Mouse (Mus musculus): ENCODE data around the gene Susd3. TPM values are rescaled to one million over a fixed set of nuclear protein-coding genes. Genes with fewer than 3 reads are reported as not detected.
A peak's percentile ranks its signal among the peaks of the same experiment; 100 is the strongest.

Gene Susd3
- polyA plus RNA-seq, 1 experiment from 2014 or later, result 0.32 TPM

- Histone ChIP-seq H3K36me3 (ENCODE audit: control insufficient read depth, insufficient read depth, low read length) (no peaks in the 10 kb centered on the region), H3K27ac (replicated peaks; ENCODE audit: low read depth, low read length) (no peak overlapping the region), H3K27me3 (ENCODE audit: control insufficient read depth, insufficient read depth, low read length) (peaks cover 12% of the 10 kb centered on the region; the same call in 1 of the 2 replicates), H3K4me1 (ENCODE audit: control insufficient read depth, insufficient read depth, low read length) (peaks cover 20% of the 10 kb centered on the region), H3K4me2 (ENCODE audit: low read length) (no peak overlapping the region), H3K9ac (replicated peaks; ENCODE audit: low read length) (no peak overlapping the region), H3K9me3 (ENCODE audit: control insufficient read depth, low read length) (no peaks in the 10 kb centered on the region), H3K4me3 (replicated peaks; ENCODE audit: low read depth, low read length) (no peak overlapping the region)
- ATAC-seq (ENCODE audit: low FRiP score, low TSS enrichment), result no peak
- DNase-seq, result no peak
- 55% methylated on average over 4 of the region's 4 CpGs for WGBS
Observed at GRCm38 (mm10) chr13:49213531-49213932, 35.0 kb downstream of the Susd3 start.

GRCm38 (mm10) chr13:49212711-49213500, 35.6 kb downstream of the Susd3 start:
- Histone ChIP-seq H3K27ac (replicated peaks; ENCODE audit: low read depth, low read length) (no peak overlapping the region), H3K27me3 (ENCODE audit: control insufficient read depth, insufficient read depth, low read length) (peaks cover 12% of the 10 kb centered on the region; the same call in 1 of the 2 replicates), H3K4me1 (ENCODE audit: control insufficient read depth, insufficient read depth, low read length) (peaks cover 20% of the 10 kb centered on the region), H3K36me3 (ENCODE audit: control insufficient read depth, insufficient read depth, low read length) (no peaks in the 10 kb centered on the region), H3K9me3 (ENCODE audit: control insufficient read depth, low read length) (no peaks in the 10 kb centered on the region), H3K4me2 (ENCODE audit: low read length) (no peak overlapping the region), H3K9ac (replicated peaks; ENCODE audit: low read length) (no peak overlapping the region), H3K4me3 (replicated peaks; ENCODE audit: low read depth, low read length) (no peak overlapping the region)
- DNase-seq (no peak), ATAC-seq (ENCODE audit: low FRiP score, low TSS enrichment) (no peak)
- WGBS, result 72% methylated on average over 4 of the region's 4 CpGs

GRCm38 (mm10) chr13:49209306-49209705, 39.2 kb downstream of the Susd3 start:
- Histone ChIP-seq H3K4me2 (ENCODE audit: low read length) (no peak overlapping the region), H3K9me3 (ENCODE audit: control insufficient read depth, low read length) (no peaks in the 10 kb centered on the region), H3K27ac (replicated peaks; ENCODE audit: low read depth, low read length) (no peak overlapping the region), H3K9ac (replicated peaks; ENCODE audit: low read length) (no peak overlapping the region), H3K27me3 (ENCODE audit: control insufficient read depth, insufficient read depth, low read length) (no peaks in the 10 kb centered on the region), H3K36me3 (ENCODE audit: control insufficient read depth, insufficient read depth, low read length) (no peaks in the 10 kb centered on the region), H3K4me1 (ENCODE audit: control insufficient read depth, insufficient read depth, low read length) (peaks cover 12% of the 10 kb centered on the region; the same call in 1 of the 2 replicates), H3K4me3 (replicated peaks; ENCODE audit: low read depth, low read length) (no peak overlapping the region)
- no peak for ATAC-seq (ENCODE audit: low FRiP score, low TSS enrichment)
- 62% methylated on average over 7 of the region's 7 CpGs for WGBS
- no peak for DNase-seq

- no peak overlapping the region for H3K9ac ChIP-seq (replicated peaks; ENCODE audit: low read length)
- no peak overlapping the region for H3K4me3 ChIP-seq (replicated peaks; ENCODE audit: low read depth, low read length)
- H3K27me3 ChIP-seq (ENCODE audit: control insufficient read depth, insufficient read depth, low read length), result no peaks in the 10 kb centered on the region
- no peaks in the 10 kb centered on the region for H3K36me3 ChIP-seq (ENCODE audit: control insufficient read depth, insufficient read depth, low read length)
- no peak overlapping the region for H3K27ac ChIP-seq (replicated peaks; ENCODE audit: low read depth, low read length)
- no peak for DNase-seq
- H3K4me2 ChIP-seq (ENCODE audit: low read length), result no peak overlapping the region
- WGBS, result 94% methylated on average over 2 of the region's 2 CpGs
- 0 out of 2 replicates have a peak, but pooled peaks cover 3% of the 10 kb centered on the region for H3K4me1 ChIP-seq (ENCODE audit: control insufficient read depth, insufficient read depth, low read length)
- ATAC-seq (ENCODE audit: low FRiP score, low TSS enrichment), result no peak
- H3K9me3 ChIP-seq (ENCODE audit: control insufficient read depth, low read length), result no peaks in the 10 kb centered on the region
Observed at GRCm38 (mm10) chr13:49206341-49206740, 42.2 kb downstream of the Susd3 start.

- ATAC-seq (ENCODE audit: low FRiP score, low TSS enrichment) (peak; percentile 41; the same call in 1 of the 2 replicates), DNase-seq (peak; percentile 86)
- no peak overlapping the region for H3K9ac ChIP-seq (replicated peaks; ENCODE audit: low read length)
- no peak overlapping the region for H3K4me3 ChIP-seq (replicated peaks; ENCODE audit: low read depth, low read length)
- no peaks in the 10 kb centered on the region for H3K36me3 ChIP-seq (ENCODE audit: control insufficient read depth, insufficient read depth, low read length)
- H3K27ac ChIP-seq (replicated peaks; ENCODE audit: low read depth, low read length), result no peak overlapping the region
- H3K9me3 ChIP-seq (ENCODE audit: control insufficient read depth, low read length), result no peaks in the 10 kb centered on the region
- H3K4me2 ChIP-seq (ENCODE audit: low read length), result no peak overlapping the region
- H3K4me1 ChIP-seq (ENCODE audit: control insufficient read depth, insufficient read depth, low read length), result no peaks in the 10 kb centered on the region
- no peaks in the 10 kb centered on the region for H3K27me3 ChIP-seq (ENCODE audit: control insufficient read depth, insufficient read depth, low read length)
- WGBS, result 37% methylated on average over 13 of the region's 13 CpGs
Observed at GRCm38 (mm10) chr13:49205381-49205998, 43.0 kb downstream of the Susd3 start.

GRCm38 (mm10) chr13:49202556-49202955, 46.0 kb downstream of the Susd3 start:
- no peak for ATAC-seq (ENCODE audit: low FRiP score, low TSS enrichment)
- Histone ChIP-seq H3K4me3 (replicated peaks; ENCODE audit: low read depth, low read length) (no peak overlapping the region), H3K9me3 (ENCODE audit: control insufficient read depth, low read length) (no peaks in the 10 kb centered on the region), H3K27me3 (ENCODE audit: control insufficient read depth, insufficient read depth, low read length) (no peaks in the 10 kb centered on the region), H3K4me1 (ENCODE audit: control insufficient read depth, insufficient read depth, low read length) (no peaks in the 10 kb centered on the region), H3K9ac (replicated peaks; ENCODE audit: low read length) (no peak overlapping the region), H3K4me2 (ENCODE audit: low read length) (no peak overlapping the region), H3K27ac (replicated peaks; ENCODE audit: low read depth, low read length) (no peak overlapping the region), H3K36me3 (ENCODE audit: control insufficient read depth, insufficient read depth, low read length) (no peaks in the 10 kb centered on the region)
- DNase-seq, result no peak
- 90% methylated on average over 7 of the region's 7 CpGs for WGBS

- Histone ChIP-seq H3K27ac (replicated peaks; ENCODE audit: low read depth, low read length) (no peak overlapping the region), H3K4me2 (ENCODE audit: low read length) (no peak overlapping the region), H3K4me1 (ENCODE audit: control insufficient read depth, insufficient read depth, low read length) (no peaks in the 10 kb centered on the region), H3K9ac (replicated peaks; ENCODE audit: low read length) (no peak overlapping the region), H3K4me3 (replicated peaks; ENCODE audit: low read depth, low read length) (no peak overlapping the region), H3K9me3 (ENCODE audit: control insufficient read depth, low read length) (no peaks in the 10 kb centered on the region), H3K36me3 (ENCODE audit: control insufficient read depth, insufficient read depth, low read length) (no peaks in the 10 kb centered on the region), H3K27me3 (ENCODE audit: control insufficient read depth, insufficient read depth, low read length) (no peaks in the 10 kb centered on the region)
- 91% methylated on average over 13 of the region's 13 CpGs for whole genome bisulfite sequencing
- DNase-seq (no peak), ATAC-seq (ENCODE audit: low FRiP score, low TSS enrichment) (no peak)
Observed at GRCm38 (mm10) chr13:49200688-49201087, 47.8 kb downstream of the Susd3 start.

GRCm38 (mm10) chr13:49199891-49200290, 48.6 kb downstream of the Susd3 start:
- Histone ChIP-seq H3K36me3 (ENCODE audit: control insufficient read depth, insufficient read depth, low read length) (no peaks in the 10 kb centered on the region), H3K4me3 (replicated peaks; ENCODE audit: low read depth, low read length) (no peak overlapping the region), H3K4me2 (ENCODE audit: low read length) (no peak overlapping the region), H3K9ac (replicated peaks; ENCODE audit: low read length) (no peak overlapping the region), H3K27me3 (ENCODE audit: control insufficient read depth, insufficient read depth, low read length) (no peaks in the 10 kb centered on the region), H3K4me1 (ENCODE audit: control insufficient read depth, insufficient read depth, low read length) (no peaks in the 10 kb centered on the region), H3K27ac (replicated peaks; ENCODE audit: low read depth, low read length) (no peak overlapping the region), H3K9me3 (ENCODE audit: control insufficient read depth, low read length) (no peaks in the 10 kb centered on the region)
- WGBS, result 92% methylated on average over 7 of the region's 7 CpGs
- DNase-seq (no peak), ATAC-seq (ENCODE audit: low FRiP score, low TSS enrichment) (no peak)

- H3K4me1 ChIP-seq (ENCODE audit: control insufficient read depth, insufficient read depth, low read length), result no peaks in the 10 kb centered on the region
- ATAC-seq (ENCODE audit: low FRiP score, low TSS enrichment) (no peak), DNase-seq (no peak)
- H3K4me2 ChIP-seq (ENCODE audit: low read length), result no peak overlapping the region
- H3K27me3 ChIP-seq (ENCODE audit: control insufficient read depth, insufficient read depth, low read length), result no peaks in the 10 kb centered on the region
- no peak overlapping the region for H3K4me3 ChIP-seq (replicated peaks; ENCODE audit: low read depth, low read length)
- no peak overlapping the region for H3K9ac ChIP-seq (replicated peaks; ENCODE audit: low read length)
- H3K9me3 ChIP-seq (ENCODE audit: control insufficient read depth, low read length), result no peaks in the 10 kb centered on the region
- 93% methylated on average over 9 of the region's 9 CpGs for WGBS
- H3K36me3 ChIP-seq (ENCODE audit: control insufficient read depth, insufficient read depth, low read length), result no peaks in the 10 kb centered on the region
- no peak overlapping the region for H3K27ac ChIP-seq (replicated peaks; ENCODE audit: low read depth, low read length)
Observed at GRCm38 (mm10) chr13:49198734-49199133, 49.8 kb downstream of the Susd3 start.

Data from midbrain, embryonic 14.5 days (tissue).